Mouse (Mus musculus) liver, adult 2 months (tissue): ENCODE results near the gene Gata1.

Source experiments
- CTCF ChIP-seq: fragments of 200-500 bp; IDR thresholded peaks from 2 replicates; pipeline ENCODE4 v1.5.1; 2011; ENCODE audit warnings: low read depth, low read length, control low read depth
- POLR2A ChIP-seq: fragments of 200-500 bp; IDR thresholded peaks from 2 replicates; pipeline ENCODE4 v1.6.1; 2011; ENCODE audit warnings: low read length, control low read depth; ENCODE audit not compliant: insufficient read depth; ENCODE audit errors: extremely low read depth

DNA sequence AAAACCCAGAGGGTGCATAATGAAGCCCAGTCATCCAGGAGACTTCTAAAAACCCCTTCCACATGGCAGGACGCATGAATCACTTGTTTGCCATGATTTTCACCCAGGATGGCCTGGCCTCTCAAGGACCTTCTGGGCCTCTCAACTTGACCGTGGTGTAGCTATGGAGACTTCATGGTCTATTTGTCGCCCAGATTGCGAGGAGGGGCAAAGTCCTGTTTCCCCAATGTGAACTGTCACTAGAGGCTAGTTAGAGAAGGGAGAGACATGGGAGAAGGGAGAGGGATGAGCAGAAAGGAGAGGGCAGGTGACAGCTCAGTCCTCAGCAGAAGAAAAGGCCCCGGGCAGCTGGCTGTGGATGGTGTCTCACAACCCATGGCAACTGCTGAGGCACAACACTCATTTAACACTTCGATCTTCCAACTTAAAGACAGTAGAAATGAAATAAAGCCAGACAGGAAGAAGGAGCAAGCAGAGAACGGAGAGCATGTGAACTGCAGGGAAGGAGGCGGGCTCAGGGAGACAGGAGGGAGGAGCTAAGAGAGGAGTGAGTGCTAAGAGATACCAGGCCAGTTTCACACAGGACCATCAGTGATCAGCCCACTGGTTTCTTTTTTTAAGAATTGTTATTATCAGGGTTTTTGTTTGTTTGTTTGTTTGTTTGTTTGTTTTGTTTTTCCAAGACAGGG lies 14.7 kb upstream of the Gata1 start:
- TF ChIP-seq POLR2A (no peak), CTCF (no peak)
